Mouse (Mus musculus) kidney, postnatal 25 days (tissue): ENCODE results near the gene Csta1.

ENCODE experiments used
- DNase-seq, 2 experiments: peaks; one replicate each; pipeline ENCODE4 v3.0.0; 2021; ENCODE audit warnings: mixed read lengths in 2 of 2

Csta1 gene

GRCm38 (mm10) chr16:36071071-36071449 is 60.0 kb downstream of the Csta1 start:
- DNase-seq: no peak
